In genomic region chr4:106205200-106205599, GRCm38 (mm10) we compare ENCODE assay signal across 25 mouse cellular contexts.
DNase-seq lines count a peak whose midpoint lies in the region; ATAC-seq and TF ChIP-seq lines count a peak whose summit lies in the region.
"Had no signal": no experiment of that assay in that cellular context is flagged by ENCODE, and none has a peak within 500 bp of the region (broad histone marks: within the 10 kb centered on the region; RNA-seq: fewer than 3 reads in every experiment).

No protein-coding gene starts in this region.

- no peaks in the 10 kb centered on the region for H3K79me2 ChIP-seq in CH12.LX (replicated peaks; ENCODE audit: control insufficient read depth, extremely low read depth, insufficient read depth, poor library complexity, severe bottlenecking)
- no peaks in the 10 kb centered on the region for H3K79me2 ChIP-seq in MEL (ENCODE audit: control insufficient read depth, insufficient read depth, low read length, poor library complexity)

- H3K27me3 ChIP-seq in CH12.LX (replicated peaks), result no peaks in the 10 kb centered on the region
- H3K27me3 ChIP-seq in MEL (ENCODE audit: control insufficient read depth in 1 of 2, insufficient read depth in 2 of 2, low read length in 2 of 2), result no peaks in the 10 kb centered on the region; a peak in 1 of 4 replicates
- no peaks in the 10 kb centered on the region for H3K27me3 ChIP-seq in forebrain, embryonic 11.5 days (ENCODE audit: control insufficient read depth, insufficient read depth, low read length)
- H3K27me3 ChIP-seq: Patski had no signal

- in situ Hi-C loops in CH12.LX (cut with MboI; ENCODE audit: low pct_ligation_motif_present, low pct_unique_long_range_greater_than_20kb, low sequenced_read_pairs), result no loop called here
- in situ Hi-C loops in ES-E14 (cut with MboI; ENCODE audit: low sequenced_read_pairs in 2 of 2, unreplicated experiment in 2 of 2), result no loop called here

- H3K4me3 ChIP-seq in CH12.LX (replicated peaks in 1 of 3; ENCODE audit: low read depth in 2 of 3, low read length in 2 of 3, poor library complexity in 1 of 3), result no peak overlapping the region
- H3K4me3 ChIP-seq in ES-E14 (ENCODE audit: insufficient read depth in 1 of 2, low read depth in 1 of 2, low read length in 2 of 2, poor library complexity in 1 of 2, severe bottlenecking in 1 of 2), result no peak overlapping the region
- no peak overlapping the region for H3K4me3 ChIP-seq in MEL (ENCODE audit: control insufficient read depth in 1 of 2, insufficient read depth in 1 of 2, low read depth in 2 of 2, low read length in 2 of 2)
- H3K4me3 ChIP-seq in forebrain, embryonic 11.5 days (ENCODE audit: low read depth, low read length), result no peak overlapping the region
- no peak overlapping the region for H3K4me3 ChIP-seq in lung, adult 2 months (replicated peaks; ENCODE audit: extremely low read depth, low read depth, low read length)

- 87% methylated on average over 2 of the region's 2 CpGs for WGBS in forebrain, embryonic 11.5 days
- WGBS in lung, adult 2 months, result 70% methylated on average over 2 of the region's 2 CpGs

- TF ChIP-seq CTCF in CH12.LX (conservative IDR thresholded peaks at IDR 0.05 in 1 of 2, IDR thresholded peaks at IDR 0.05 in 1 of 2; ENCODE audit: low read depth in 2 of 2, low read length in 2 of 2) (no peak), MEL (IDR thresholded peaks at IDR 0.05 in 2 of 3, conservative IDR thresholded peaks at IDR 0.05 in 1 of 3; ENCODE audit: control insufficient read depth in 1 of 3, insufficient read depth in 1 of 3, low read depth in 2 of 3, low read length in 3 of 3, poor library complexity in 1 of 3, severe bottlenecking in 1 of 3) (no peak)
- TF ChIP-seq CTCF in lung, adult 2 months (IDR thresholded peaks at IDR 0.05; ENCODE audit: insufficient read depth, low read length), result no peak

- TF ChIP-seq EP300 in CH12.LX (IDR thresholded peaks at IDR 0.05; ENCODE audit: low read length) (no peak), MEL (IDR thresholded peaks at IDR 0.05; ENCODE audit: low read depth in 1 of 2, low read length in 2 of 2) (no peak)

- no peaks in the 10 kb centered on the region for H3K9me3 ChIP-seq in CH12.LX (replicated peaks; ENCODE audit: low read length)
- no peaks in the 10 kb centered on the region for H3K9me3 ChIP-seq in ES-E14 (ENCODE audit: control insufficient read depth, insufficient read depth, low read depth, low read length)
- H3K9me3 ChIP-seq in MEL (replicated peaks; ENCODE audit: insufficient read depth, low read length), result no peaks in the 10 kb centered on the region
- H3K9me3 ChIP-seq in forebrain, embryonic 11.5 days (ENCODE audit: control insufficient read depth, low read length), result no peaks in the 10 kb centered on the region

- ATAC-seq in forebrain, embryonic 11.5 days (replicated peaks; ENCODE audit: low FRiP score), result no peak
- ATAC-seq: activated CD4-positive, CD25-positive, alpha-beta regulatory T cell, adult 4 months; CD4-positive, CD25-positive, alpha-beta regulatory T cell, adult 4 months; Patski had no signal

- no peaks in the 10 kb centered on the region for H3K4me1 ChIP-seq in CH12.LX (ENCODE audit: control insufficient read depth in 1 of 2, insufficient read depth in 2 of 2)
- H3K4me1 ChIP-seq in ES-E14 (ENCODE audit: control insufficient read depth in 2 of 2, insufficient read depth in 2 of 2, low read length in 2 of 2, poor library complexity in 1 of 2), result no peaks in the 10 kb centered on the region
- peaks cover 0 to 2% of the 10 kb centered on the region in 2 experiments; a peak in 2 of 4 replicates for H3K4me1 ChIP-seq in MEL (ENCODE audit: control insufficient read depth in 1 of 2, insufficient read depth in 2 of 2, low read length in 2 of 2)
- H3K4me1 ChIP-seq in forebrain, embryonic 11.5 days (replicated peaks; ENCODE audit: control insufficient read depth, insufficient read depth, low read length), result peaks cover 2% of the 10 kb centered on the region; the same call in 1 of the 2 replicates
- 0 out of 2 replicates have a peak, but pooled peaks cover 2% of the 10 kb centered on the region for H3K4me1 ChIP-seq in lung, adult 2 months (ENCODE audit: control insufficient read depth, insufficient read depth, low read length)

- H3K36me3 ChIP-seq in CH12.LX (replicated peaks in 1 of 2; ENCODE audit: control insufficient read depth in 1 of 2, insufficient read depth in 1 of 2, low read length in 1 of 2), result no peaks in the 10 kb centered on the region
- H3K36me3 ChIP-seq in ES-E14 (ENCODE audit: control insufficient read depth, insufficient read depth, low read length, poor library complexity, severe bottlenecking), result no peaks in the 10 kb centered on the region
- H3K36me3 ChIP-seq in MEL (ENCODE audit: control insufficient read depth in 1 of 2, insufficient read depth in 2 of 2, low read length in 2 of 2), result no peaks in the 10 kb centered on the region; a peak in 1 of 4 replicates
- no peaks in the 10 kb centered on the region for H3K36me3 ChIP-seq in forebrain, embryonic 11.5 days (ENCODE audit: control insufficient read depth, insufficient read depth, low read length)
- H3K36me3 ChIP-seq: G1E had no signal

- TF ChIP-seq RAD21 in CH12.LX (IDR thresholded peaks at IDR 0.05; ENCODE audit: low read depth, low read length) (no peak), MEL (IDR thresholded peaks at IDR 0.05; ENCODE audit: low read depth, low read length) (no peak)

- DNase-seq in CH12.LX (ENCODE audit: extremely low read depth) (no peak), ES-E14 (ENCODE audit: low read depth, low spot score) (no peak), MEL (ENCODE audit: low read depth, low spot score) (no peak), adipocyte (ENCODE audit: low spot score) (no peak)
- DNase-seq in fibroblast of lung, adult 2 months (ENCODE audit: low read depth), result peak; percentile 20
- no peak for DNase-seq in forebrain, embryonic 11.5 days (ENCODE audit: low spot score)
- no peak for DNase-seq in lung, adult 2 months
- no peak for DNase-seq in frontal cortex, postnatal 36 days (ENCODE audit: low spot score in 2 of 2)
- DNase-seq: adrenal gland, adult 2 months; adrenal gland, adult 8-10 months; adrenal gland, postnatal 10 days; adrenal gland, postnatal 14 days; adrenal gland, postnatal 25 days; adrenal gland, postnatal 36 days; B cell, adult 2 months; cerebellum, adult 11 months; cerebellum, adult 11-12 months; cerebellum, adult 18-20 months; cerebellum, adult 2 months; cerebellum, adult 8-10 months; cerebellum, adult 9-10 months had no signal

- H3K27ac ChIP-seq in CH12.LX (ENCODE audit: insufficient read depth, low read depth), result no peak overlapping the region
- no peak overlapping the region for H3K27ac ChIP-seq in ES-E14 (ENCODE audit: insufficient read depth, low read depth, low read length, poor library complexity, severe bottlenecking)
- H3K27ac ChIP-seq in MEL (ENCODE audit: control insufficient read depth, low read depth, low read length), result no peak overlapping the region
- no peak overlapping the region for H3K27ac ChIP-seq in forebrain, embryonic 11.5 days (ENCODE audit: low read depth, low read length)

- H3K9ac ChIP-seq in CH12.LX (ENCODE audit: insufficient read depth, low read depth), result no peak overlapping the region
- no peak overlapping the region for H3K9ac ChIP-seq in ES-E14 (ENCODE audit: insufficient read depth, low read depth, low read length, poor library complexity, severe bottlenecking)
- no peak overlapping the region for H3K9ac ChIP-seq in MEL (ENCODE audit: control insufficient read depth, low read depth, low read length, poor library complexity, severe bottlenecking)
- H3K9ac ChIP-seq in forebrain, embryonic 11.5 days (ENCODE audit: low read length), result no peak overlapping the region

- dilution Hi-C loops in CH12.LX (cut with MboI; ENCODE audit: extremely low pct_ligation_motif_present, extremely low pct_unique_long_range_greater_than_20kb, low sequenced_read_pairs), result no loop called here

- no peak overlapping the region for H3K4me2 ChIP-seq in CH12.LX (ENCODE audit: insufficient read depth, low read depth, poor library complexity, severe bottlenecking)
- no peak overlapping the region for H3K4me2 ChIP-seq in forebrain, embryonic 11.5 days (ENCODE audit: low read depth, low read length, severe bottlenecking)

- TF ChIP-seq POLR2A in CH12.LX (IDR thresholded peaks at IDR 0.05; ENCODE audit: low read depth, low read length), result no peak
- TF ChIP-seq POLR2A in MEL (IDR thresholded peaks at IDR 0.05; ENCODE audit: control insufficient read depth in 1 of 2, insufficient read depth in 1 of 2, low read depth in 1 of 2, low read length in 2 of 2, poor library complexity in 1 of 2), result no peak
- TF ChIP-seq POLR2A in lung, adult 2 months (IDR thresholded peaks at IDR 0.05; ENCODE audit: borderline replicate concordance, extremely low read depth, low read depth, low read length), result no peak

TF ChIP-seq in CH12.LX, 34 proteins besides CTCF, POLR2A, EP300 and RAD21:
- TF ChIP-seq BHLHE40 (IDR thresholded peaks at IDR 0.05; ENCODE audit: low read depth, low read length) (no peak), MAFK (IDR thresholded peaks at IDR 0.05; ENCODE audit: insufficient replicate concordance, low read length) (peak; percentile 70)
TF ChIP-seq in CH12.LX: peak in this region for 1.

TF ChIP-seq in ES-E14, 5 proteins besides CTCF, POLR2A, EP300 and RAD21:
- TF ChIP-seq MAFK (IDR thresholded peaks at IDR 0.05; ENCODE audit: insufficient read depth, low read depth, low read length) (peak; percentile 71), ZNF384 (IDR thresholded peaks at IDR 0.05; ENCODE audit: low read depth, low read length) (no peak), HCFC1 (IDR thresholded peaks at IDR 0.05; ENCODE audit: borderline replicate concordance, insufficient read depth, low read length) (no peak)

TF ChIP-seq in MEL, 35 proteins besides CTCF, POLR2A, EP300 and RAD21:
- TF ChIP-seq MAFK (IDR thresholded peaks at IDR 0.05; ENCODE audit: borderline replicate concordance, low read depth, low read length), result 0 out of 2 replicates have a peak, but pooled peaks have one; percentile 22
- no peak for TF ChIP-seq CHD1 (IDR thresholded peaks at IDR 0.05; ENCODE audit: low read depth, low read length)

Comparison
In these comparisons a context has a peak if more than half of its experiments do, and no peak if none do; other contexts are left out.
1. Of the 35 proteins assayed by ChIP-seq in both MEL and CH12.LX: peak only in MEL: none; only in CH12.LX: none; in both: MAFK; in neither: 34.